Mouse (Mus musculus): ENCODE measurements around the gene Polh. TPM values are rescaled to one million over a fixed set of nuclear protein-coding genes. Genes with fewer than 3 reads are reported as not detected.
A peak's percentile ranks its signal among the peaks of the same experiment; 100 is the strongest.

The Polh gene
- polyA plus RNA-seq, 1 experiment: 3.9 TPM

- no peak for DNase-seq (ENCODE audit: extremely low spot score in 1 of 2, low spot score in 1 of 2)
These were observed 33.7 kb downstream of the Polh start for GRCm38 (mm10) chr17:46168768-46169167.

- no peak for DNase-seq (ENCODE audit: extremely low spot score in 1 of 2, low spot score in 1 of 2)
These were observed 34.1 kb downstream of the Polh start for GRCm38 (mm10) chr17:46168318-46168717.

- DNase-seq (ENCODE audit: extremely low spot score in 1 of 2, low spot score in 1 of 2): peak in 1 of 2 experiments; percentile 15
These were observed 35.4 kb downstream of the Polh start for GRCm38 (mm10) chr17:46167014-46167413.

GRCm38 (mm10) chr17:46166270-46166669 lies 36.2 kb downstream of the Polh start:
- DNase-seq (ENCODE audit: extremely low spot score in 1 of 2, low spot score in 1 of 2): no peak

GRCm38 (mm10) chr17:46165460-46165859 lies 37.0 kb downstream of the Polh start:
- no peak for DNase-seq (ENCODE audit: extremely low spot score in 1 of 2, low spot score in 1 of 2)

DNA sequence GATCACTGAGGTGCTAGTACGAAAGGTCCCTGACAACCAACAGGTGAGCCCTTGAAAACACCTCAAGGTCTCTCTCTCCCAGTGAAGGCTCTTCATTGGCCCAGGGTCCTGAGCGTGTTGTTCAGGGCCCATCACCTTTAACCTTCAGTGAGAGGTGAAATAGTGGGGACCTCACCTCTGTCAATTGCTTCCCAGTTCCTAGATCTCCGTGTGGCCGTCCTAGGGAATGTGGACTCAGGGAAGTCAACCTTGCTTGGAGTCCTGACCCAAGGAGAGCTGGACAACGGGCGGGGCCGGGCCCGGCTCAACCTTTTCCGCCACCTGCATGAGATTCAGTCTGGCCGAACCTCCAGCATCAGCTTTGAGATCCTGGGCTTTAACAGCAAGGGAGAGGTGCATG lies 37.7 kb downstream of the Polh start:
- DNase-seq (ENCODE audit: extremely low spot score in 1 of 2, low spot score in 1 of 2): no peak

DNA sequence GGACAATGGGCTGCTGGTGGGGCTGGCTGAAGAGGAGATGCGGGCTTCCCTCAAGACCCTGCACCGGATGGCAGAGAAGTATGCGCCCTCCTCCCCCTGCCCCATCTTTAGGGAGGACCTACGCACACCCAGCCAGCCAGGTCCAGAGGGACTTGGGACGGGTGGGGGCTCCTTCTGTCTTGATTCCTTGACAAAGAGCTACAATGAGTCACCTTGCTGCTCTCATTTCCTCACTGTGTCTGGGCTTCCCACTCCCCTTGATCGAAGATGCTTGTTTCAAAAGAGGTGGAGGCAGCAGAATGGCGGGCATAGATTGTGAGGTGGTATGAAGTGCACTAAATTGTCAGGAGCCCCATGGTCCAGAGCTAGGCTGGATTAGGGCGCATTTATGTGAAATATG lies 38.1 kb downstream of the Polh start:
- no peak for DNase-seq (ENCODE audit: extremely low spot score in 1 of 2, low spot score in 1 of 2)

- DNase-seq (ENCODE audit: extremely low spot score in 1 of 2, low spot score in 1 of 2): no peak
These were observed 39.5 kb downstream of the Polh start for GRCm38 (mm10) chr17:46162951-46163421.

DNA sequence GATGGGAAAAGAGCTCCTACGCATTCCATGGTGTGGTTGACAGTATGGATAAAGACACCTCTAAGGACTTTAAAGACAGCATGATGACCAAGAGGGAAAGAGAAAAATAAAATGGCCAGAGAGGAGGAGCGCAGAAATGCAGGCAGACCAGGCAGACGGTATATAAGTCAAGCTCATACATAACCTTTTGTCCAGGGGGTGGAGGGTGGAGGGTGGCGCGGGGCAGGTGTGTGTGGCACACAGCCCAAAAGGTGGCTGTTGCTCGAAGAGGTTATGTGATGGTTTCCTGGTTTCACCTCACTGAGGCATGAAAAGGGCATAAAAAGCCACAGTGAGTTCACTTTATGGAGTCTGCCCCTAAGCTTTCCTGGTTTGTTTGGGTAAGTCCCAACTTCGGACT lies 39.9 kb downstream of the Polh start:
- DNase-seq (ENCODE audit: extremely low spot score in 1 of 2, low spot score in 1 of 2): no peak

GRCm38 (mm10) chr17:46161710-46162109 lies 40.7 kb downstream of the Polh start:
- DNase-seq (ENCODE audit: extremely low spot score in 1 of 2, low spot score in 1 of 2): no peak

- peak in 1 of 2 experiments; percentile 30 for DNase-seq (ENCODE audit: extremely low spot score in 1 of 2, low spot score in 1 of 2)
These were observed 41.3 kb downstream of the Polh start for GRCm38 (mm10) chr17:46161179-46161578.

DNA sequence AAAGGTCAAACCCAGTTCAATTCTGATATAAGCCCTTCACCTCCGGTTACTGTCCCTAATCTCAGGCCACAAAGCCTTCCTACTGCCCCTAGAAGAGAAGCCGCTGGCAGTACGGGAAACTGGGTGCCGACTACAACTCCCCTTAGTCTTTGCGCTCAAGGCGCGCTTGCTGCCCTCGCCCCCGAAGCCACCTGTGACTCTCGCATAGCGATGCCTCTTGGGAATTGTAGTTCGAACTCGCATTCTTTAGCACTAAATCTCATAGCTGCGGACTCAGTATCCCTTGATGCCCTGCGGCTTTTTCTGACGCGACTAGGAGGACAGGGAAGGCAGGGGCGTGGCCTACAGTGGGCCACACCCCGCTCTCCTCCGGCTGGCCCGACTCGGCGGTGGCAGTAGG lies 41.8 kb downstream of the Polh start, which contains the start of gene Gtpbp2:
Gene Gtpbp2, plus strand, starts transcription at position 347 of the 400 bp plus-strand sequence.
- DNase-seq (ENCODE audit: extremely low spot score in 1 of 2, low spot score in 1 of 2): peak; percentile 99

DNA sequence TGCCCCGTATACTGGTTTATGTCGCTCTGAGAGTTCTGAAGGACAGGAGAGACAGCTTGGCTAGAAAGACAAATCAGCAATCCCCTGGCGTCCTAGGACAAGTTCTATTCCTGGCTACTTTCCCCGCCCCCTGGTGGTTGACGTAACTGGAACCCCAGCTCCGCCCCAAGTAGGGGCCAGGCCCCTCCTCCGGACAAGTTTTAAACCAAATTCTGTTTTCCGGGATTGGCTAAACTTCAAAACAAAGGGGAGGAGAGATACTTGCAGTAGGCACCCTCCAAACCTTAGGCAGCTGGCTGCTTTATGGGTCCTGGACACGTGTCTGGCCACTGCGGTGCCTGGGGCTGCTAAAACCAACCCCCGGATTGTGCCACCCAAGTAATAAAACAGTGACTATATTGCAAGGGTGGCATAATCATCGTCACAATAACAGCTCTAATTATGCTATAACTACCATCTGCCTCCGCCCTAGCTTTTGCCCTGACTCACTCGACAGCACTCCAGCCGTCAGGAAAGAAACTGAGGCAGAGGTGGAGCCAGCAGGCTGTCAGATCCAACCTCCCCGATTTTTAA lies 42.3 kb downstream of the Polh start:
- DNase-seq (ENCODE audit: extremely low spot score in 1 of 2, low spot score in 1 of 2): peak; percentile 82 to 91

DNA sequence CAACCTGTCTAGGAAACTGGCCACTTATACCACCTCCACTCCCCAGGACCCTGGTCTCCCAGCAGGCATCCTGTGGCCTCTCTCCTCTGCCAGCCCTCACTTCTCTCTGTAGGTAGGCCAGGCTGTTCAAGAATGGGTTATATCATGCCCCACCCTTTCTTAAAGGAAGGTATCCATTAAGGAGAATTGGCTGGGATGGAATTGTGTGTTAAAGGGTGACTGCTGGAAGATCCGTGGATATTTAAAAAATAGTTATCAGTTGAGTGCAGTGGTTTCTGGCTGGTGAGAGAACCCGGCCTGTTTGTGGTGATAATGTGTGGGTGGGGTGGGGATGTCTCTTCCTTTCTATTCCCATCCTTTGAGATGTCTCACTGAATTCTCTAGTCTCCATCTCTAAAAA lies 43.2 kb downstream of the Polh start:
- DNase-seq (ENCODE audit: extremely low spot score in 1 of 2, low spot score in 1 of 2): peak in 1 of 2 experiments; percentile 15

DNA sequence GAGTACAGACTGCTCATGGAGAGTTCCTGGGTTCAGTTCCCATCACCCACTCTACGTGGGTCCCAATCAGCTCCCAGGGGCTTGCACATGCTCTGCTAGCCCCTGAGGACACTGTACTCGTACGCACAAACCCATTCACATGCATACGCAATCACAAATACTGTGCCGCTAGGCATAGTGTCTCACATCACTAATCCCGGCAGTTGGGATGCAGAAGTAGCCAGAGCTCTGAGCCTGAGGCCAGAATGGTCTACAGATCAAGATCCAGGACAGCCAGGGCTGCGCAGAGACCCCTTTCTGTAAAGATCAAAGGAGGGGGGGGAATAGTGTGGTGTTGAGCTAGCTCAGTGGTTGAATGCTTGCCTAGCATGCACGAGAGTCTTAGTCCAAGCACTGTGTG lies 45.3 kb downstream of the Polh start:
- DNase-seq (ENCODE audit: extremely low spot score in 1 of 2, low spot score in 1 of 2): no peak

DNA sequence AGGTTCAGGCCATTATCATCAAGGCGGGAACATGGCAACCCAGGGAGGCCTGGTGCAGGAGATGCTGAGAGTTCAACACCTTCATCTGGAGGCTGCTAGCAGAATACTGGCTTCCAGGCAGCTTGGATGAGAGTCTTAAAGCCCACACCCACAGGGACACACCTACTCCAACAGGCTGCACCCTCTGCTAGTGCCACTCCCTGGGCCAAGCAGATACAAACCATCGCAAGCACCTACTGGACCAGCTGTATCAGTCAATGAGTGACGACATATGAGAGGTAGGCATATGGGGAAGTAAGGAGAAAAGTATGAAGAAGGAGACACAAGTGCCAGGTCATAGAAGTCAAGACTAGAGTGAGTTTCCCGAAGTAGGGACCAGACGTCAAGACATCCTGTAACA lies 45.8 kb downstream of the Polh start:
- no peak for DNase-seq (ENCODE audit: extremely low spot score in 1 of 2, low spot score in 1 of 2)

DNA sequence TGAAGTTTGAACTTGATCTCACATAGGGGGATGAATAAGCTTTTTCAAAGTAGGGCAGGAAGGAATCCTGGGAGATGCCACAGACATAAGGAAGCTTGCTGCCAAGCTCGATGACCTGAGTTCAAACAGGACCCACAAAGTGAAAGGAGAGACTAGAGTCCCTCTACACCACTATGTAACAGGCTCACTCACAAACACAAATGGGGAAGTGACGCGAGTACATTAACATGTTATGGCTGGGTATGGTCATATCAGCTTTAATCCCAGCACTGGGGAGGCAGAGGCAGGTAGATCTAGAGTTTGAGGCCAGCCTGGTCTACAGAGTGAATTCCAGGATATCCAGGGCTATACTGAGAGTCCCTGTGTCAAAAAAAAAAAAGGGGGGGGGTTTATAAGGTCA lies 48.1 kb downstream of the Polh start:
- DNase-seq (ENCODE audit: extremely low spot score in 1 of 2, low spot score in 1 of 2): no peak

DNA sequence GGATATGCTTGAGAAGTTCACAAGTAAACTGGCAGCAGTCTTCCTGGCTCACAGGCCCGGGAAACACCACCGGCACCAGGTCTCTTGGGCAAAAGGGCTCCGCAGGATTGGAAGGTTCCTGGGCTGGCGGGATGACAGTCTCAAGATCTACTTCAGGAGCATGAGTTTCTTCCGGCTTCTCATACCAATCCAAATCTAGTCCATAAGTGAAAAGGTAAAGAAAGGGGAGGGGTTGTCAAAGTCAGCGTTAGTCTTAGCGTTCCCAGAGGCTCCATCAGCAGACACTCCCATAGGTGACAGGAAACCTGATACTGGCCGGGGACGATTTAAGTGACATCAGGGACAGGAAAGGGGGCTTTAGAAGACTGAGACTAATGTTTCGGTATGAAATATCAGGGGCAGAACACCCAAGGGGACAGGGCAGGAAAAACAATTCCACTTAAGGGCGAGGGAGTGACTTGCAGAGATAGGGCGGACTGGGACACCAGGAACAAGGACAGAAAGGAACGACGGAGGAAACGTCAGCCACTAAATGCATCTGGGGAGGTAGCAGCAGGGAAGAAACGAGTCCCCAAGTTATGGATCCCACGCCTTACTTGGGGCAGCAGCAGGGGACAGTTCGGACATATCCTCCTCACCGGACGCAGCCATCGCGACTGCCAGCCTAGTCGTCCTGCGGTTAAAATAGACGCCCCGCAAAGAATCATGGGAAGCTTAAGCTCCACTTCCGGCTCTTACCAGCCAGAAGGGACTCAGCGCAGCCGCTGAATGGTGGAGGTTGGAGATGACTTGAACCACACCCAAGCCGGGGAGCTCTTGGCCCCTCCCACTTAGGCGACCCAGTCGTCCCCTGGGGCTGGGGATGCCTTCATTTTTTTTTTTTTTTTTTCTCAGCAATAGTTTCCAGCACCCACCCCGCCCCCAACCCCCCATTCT lies 49.3 kb downstream of the Polh start, which contains the start of gene Mad2l1bp:
Gene Mad2l1bp, minus strand, starts transcription at position 707 of the 936 bp plus-strand sequence.
- peak; percentile 87 to 94 for DNase-seq (ENCODE audit: extremely low spot score in 1 of 2, low spot score in 1 of 2)

DNA sequence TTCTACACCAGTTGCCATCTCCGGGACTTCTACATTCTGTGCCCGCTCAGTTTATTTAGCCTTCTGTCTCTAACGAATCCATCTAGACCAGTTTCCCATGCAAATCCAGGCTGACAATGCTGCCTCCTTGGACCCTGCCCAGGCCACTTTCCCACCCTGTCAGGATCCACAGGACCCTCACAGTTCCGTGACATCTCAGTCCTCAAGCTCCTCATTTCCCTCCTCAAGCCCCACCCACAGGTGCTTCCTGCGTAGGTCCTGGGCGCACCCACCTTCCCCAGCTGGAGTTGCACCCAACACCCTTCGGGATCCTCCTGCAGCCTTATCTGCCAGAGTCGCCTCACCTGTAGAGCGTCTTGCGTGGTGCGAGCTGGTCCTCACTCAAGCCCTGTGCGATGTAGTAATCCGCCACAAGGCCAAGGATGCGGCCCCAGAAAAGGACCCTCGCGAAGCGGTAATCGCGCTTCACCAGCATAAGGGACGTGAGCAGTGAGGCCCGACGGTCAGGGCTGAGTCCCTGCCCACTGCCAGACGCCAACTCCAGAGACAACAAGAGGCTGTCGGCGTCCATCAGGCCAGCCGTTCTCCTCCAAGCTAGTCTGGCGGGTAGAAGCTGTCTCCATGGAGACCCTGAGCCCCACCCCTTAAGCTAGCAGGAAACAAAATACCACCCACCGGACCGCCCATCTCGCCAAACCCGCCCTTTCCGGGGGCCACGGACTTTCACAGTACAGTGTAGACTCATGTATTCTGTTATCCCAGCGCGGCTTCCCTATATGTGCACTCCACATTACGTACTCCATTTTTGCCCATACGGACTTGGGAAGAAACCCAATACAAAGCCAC lies 58.6 kb downstream of the Polh start, which contains the start of gene Rsph9:
Gene Rsph9, minus strand, starts transcription at position 639 of the 846 bp plus-strand sequence.
- DNase-seq (ENCODE audit: extremely low spot score in 1 of 2, low spot score in 1 of 2): peak; percentile 73 to 85

DNA sequence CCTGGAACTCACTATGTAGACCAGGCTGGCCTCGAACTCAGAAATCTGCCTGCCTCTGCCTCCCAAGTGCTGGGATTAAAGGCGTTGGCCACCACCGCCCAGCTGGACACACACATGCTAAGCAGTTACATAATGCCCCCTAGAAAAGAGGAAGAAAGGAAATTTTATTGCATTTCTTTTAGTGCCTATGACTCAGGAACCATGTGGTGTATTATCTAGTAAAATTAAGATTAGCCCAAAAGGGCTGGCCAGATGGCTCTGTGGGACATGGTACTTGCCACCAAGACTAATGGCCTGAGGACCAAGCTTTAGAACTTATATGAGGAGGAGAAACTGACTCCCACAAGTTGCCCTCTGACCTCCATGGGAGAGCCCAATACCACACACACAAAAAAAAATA lies 62.6 kb downstream of the Polh start:
- no peak for DNase-seq (ENCODE audit: extremely low spot score in 1 of 2, low spot score in 1 of 2)

All from frontal cortex, adult 2 months (tissue).